Mouse (Mus musculus) olfactory bulb, adult 2 months (tissue): ENCODE measurements around the gene Itga2.

Source experiments
- CTCF ChIP-seq: fragments of 200-500 bp; IDR thresholded peaks from 2 replicates; pipeline ENCODE4 v1.5.1; 2012; ENCODE audit warnings: low read depth, mild to moderate bottlenecking, low read length, moderate library complexity; ENCODE audit not compliant: insufficient read depth
- POLR2A ChIP-seq: fragments of 200-500 bp; IDR thresholded peaks from 2 replicates; pipeline ENCODE4 v1.6.1; 2012; ENCODE audit warnings: mild to moderate bottlenecking, low read depth, low read length, moderate library complexity; ENCODE audit not compliant: insufficient read depth

DNA sequence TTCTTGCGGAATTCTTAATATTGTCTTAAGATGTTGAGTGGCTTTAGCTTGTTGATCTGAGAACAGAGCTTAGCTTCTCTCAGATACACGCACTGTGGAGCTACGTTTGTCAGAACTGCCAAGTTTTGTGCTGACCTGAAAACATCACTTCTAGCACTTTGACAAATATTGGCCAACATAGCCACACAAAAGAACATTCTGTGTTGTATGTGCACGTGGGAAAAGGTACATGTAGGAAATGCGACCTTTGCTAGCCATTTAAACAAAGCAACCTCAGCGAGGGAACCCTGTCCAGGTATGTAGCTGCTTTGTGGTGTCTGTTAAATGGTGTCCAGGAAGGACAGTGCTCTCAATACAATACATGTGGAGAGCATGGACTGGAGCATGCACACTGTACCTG lies 77.9 kb downstream of the Itga2 start:
- TF ChIP-seq POLR2A: no peak
- no peak for TF ChIP-seq CTCF
